Mouse (Mus musculus): ENCODE results near the gene Ptch1.

GRCm38 (mm10) chr13:63568741-63569395 is 4.5 kb downstream of the Ptch1 start:
- TF ChIP-seq CTCF (IDR thresholded peaks at IDR 0.05; ENCODE audit: low read depth, low read length) (no peak), GATA1 (IDR thresholded peaks at IDR 0.05; ENCODE audit: borderline replicate concordance, low read length) (no peak)

Data from G1E (cell line).